Mouse (Mus musculus): ENCODE results near the gene Sumo3. TPM values are rescaled to one million over a fixed set of nuclear protein-coding genes. Genes with fewer than 3 reads are reported as not detected.

Gene Sumo3
- polyA plus RNA-seq, 1 experiment from 2014 or later, result 308 TPM

GRCm38 (mm10) chr10:77616166-77616565, 10.3 kb downstream of the Sumo3 start:
- Histone ChIP-seq H3K9me3 (no peaks in the 10 kb centered on the region), H3K4me2 (no peak overlapping the region), H3K27ac (no peak overlapping the region), H3K36me3 (replicated peaks) (peaks cover 36% of the 10 kb centered on the region), H3K4me1 (no peaks in the 10 kb centered on the region), H3K9ac (no peak overlapping the region), H3K27me3 (replicated peaks) (no peaks in the 10 kb centered on the region), H3K4me3 (no peak overlapping the region)
- 92% methylated on average over 9 of the region's 9 CpGs for WGBS
- ATAC-seq (replicated peaks), result no peak

GRCm38 (mm10) chr10:77616926-77617325, 11.0 kb downstream of the Sumo3 start:
- ATAC-seq (replicated peaks), result no peak
- no peaks in the 10 kb centered on the region for H3K9me3 ChIP-seq
- no peak overlapping the region for H3K4me3 ChIP-seq
- H3K36me3 ChIP-seq (replicated peaks), result peaks cover 36% of the 10 kb centered on the region
- no peaks in the 10 kb centered on the region for H3K27me3 ChIP-seq (replicated peaks)
- WGBS, result 97% methylated on average over 7 of the region's 7 CpGs
- H3K4me2 ChIP-seq, result no peak overlapping the region
- no peak overlapping the region for H3K9ac ChIP-seq
- peaks cover 5% of the 10 kb centered on the region for H3K4me1 ChIP-seq
- H3K27ac ChIP-seq, result no peak overlapping the region

GRCm38 (mm10) chr10:77621546-77621945, 15.6 kb downstream of the Sumo3 start:
- Histone ChIP-seq H3K9ac (peak overlapping the region; percentile 89), H3K27ac (peak overlapping the region; percentile 88), H3K4me3 (peak overlapping the region; percentile 82), H3K9me3 (no peaks in the 10 kb centered on the region), H3K4me1 (peaks cover 28% of the 10 kb centered on the region), H3K27me3 (replicated peaks) (no peaks in the 10 kb centered on the region), H3K36me3 (replicated peaks) (peaks cover 17% of the 10 kb centered on the region), H3K4me2 (peak overlapping the region; percentile 62)
- ATAC-seq (replicated peaks), result no peak
- 79% methylated on average over 8 of the region's 8 CpGs for WGBS

- Histone ChIP-seq H3K36me3 (replicated peaks) (peaks cover 10% of the 10 kb centered on the region), H3K27me3 (replicated peaks) (no peaks in the 10 kb centered on the region), H3K9ac (peak within 1 kb of the TSS; percentile 89), H3K9me3 (no peaks in the 10 kb centered on the region), H3K4me2 (peak within 1 kb of the TSS; percentile 62), H3K4me3 (peak within 1 kb of the TSS; percentile 82), H3K27ac (peak within 1 kb of the TSS; percentile 88), H3K4me1 (peaks cover 28% of the 10 kb centered on the region)
- under 1% methylated on average over 96 of the region's 96 CpGs for WGBS
- ATAC-seq (replicated peaks), result peak; percentile 95
These were observed 16.4 kb downstream of the Sumo3 start, which contains the start of gene Ube2g2 for GRCm38 (mm10) chr10:77622055-77622988. Ube2g2 (plus strand) TSS chr10:77622275.

GRCm38 (mm10) chr10:77623069-77623492, 17.2 kb downstream of the Sumo3 start:
- no peak overlapping the region for H3K27ac ChIP-seq
- WGBS, result 7% methylated on average over 8 of the region's 8 CpGs

GRCm38 (mm10) chr10:77623639-77624400, 17.9 kb downstream of the Sumo3 start:
- Histone ChIP-seq H3K4me1 (peaks cover 28% of the 10 kb centered on the region), H3K27ac (no peak overlapping the region), H3K4me3 (peak overlapping the region; percentile 82), H3K9me3 (no peaks in the 10 kb centered on the region), H3K4me2 (peak overlapping the region; percentile 62), H3K27me3 (replicated peaks) (no peaks in the 10 kb centered on the region), H3K36me3 (replicated peaks) (no peaks in the 10 kb centered on the region; the same call in 1 of the 2 replicates), H3K9ac (peak overlapping the region; percentile 89)
- whole genome bisulfite sequencing, result 92% methylated on average over 10 of the region's 10 CpGs
- no peak for ATAC-seq (replicated peaks)

More at GRCm38 (mm10) chr10:77623069-77623492, 17.2 kb downstream of the Sumo3 start:
- Histone ChIP-seq H3K4me2 (peak overlapping the region; percentile 62), H3K4me1 (peaks cover 28% of the 10 kb centered on the region), H3K4me3 (peak overlapping the region; percentile 82), H3K36me3 (replicated peaks) (peaks cover 2% of the 10 kb centered on the region; the same call in 1 of the 2 replicates), H3K27me3 (replicated peaks) (no peaks in the 10 kb centered on the region), H3K9me3 (no peaks in the 10 kb centered on the region), H3K9ac (peak overlapping the region; percentile 89)
- no peak for ATAC-seq (replicated peaks)

DNA sequence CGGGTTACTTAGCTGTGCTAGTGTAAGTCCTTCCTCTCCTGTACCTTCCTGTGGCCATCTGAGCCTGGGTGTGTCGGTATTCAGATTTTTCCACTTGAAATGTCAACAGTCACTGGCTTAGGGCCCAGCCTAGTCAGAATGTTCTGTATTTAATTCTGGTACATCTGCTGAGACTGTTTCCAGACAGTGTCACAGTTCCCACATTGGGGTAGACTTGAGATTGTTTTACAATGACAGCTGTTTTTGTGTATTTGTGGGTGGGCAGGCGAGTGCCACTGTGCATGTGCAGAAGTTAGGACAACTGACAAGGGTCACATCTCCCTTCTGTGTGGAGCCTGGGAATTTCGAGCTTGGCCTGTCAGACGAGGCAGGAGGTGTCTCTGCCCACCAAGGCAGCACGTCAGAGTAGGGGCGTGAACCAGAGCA, 18.7 kb downstream of the Sumo3 start:
- H3K27ac ChIP-seq, result no peak overlapping the region
- ATAC-seq (replicated peaks), result no peak
- WGBS, result 78% methylated on average over 7 of the region's 7 CpGs
- H3K9ac ChIP-seq, result 0 out of 2 replicates have a peak overlapping the region, but pooled peaks have one; percentile 9
- no peaks in the 10 kb centered on the region for H3K27me3 ChIP-seq (replicated peaks)
- no peak overlapping the region for H3K4me3 ChIP-seq
- peaks cover 28% of the 10 kb centered on the region for H3K4me1 ChIP-seq
- H3K36me3 ChIP-seq (replicated peaks), result no peaks in the 10 kb centered on the region
- no peaks in the 10 kb centered on the region for H3K9me3 ChIP-seq
- 0 out of 2 replicates have a peak overlapping the region, but pooled peaks have one; percentile 62 for H3K4me2 ChIP-seq

- no peaks in the 10 kb centered on the region for H3K9me3 ChIP-seq
- no peaks in the 10 kb centered on the region for H3K36me3 ChIP-seq (replicated peaks)
- H3K27ac ChIP-seq, result no peak overlapping the region
- H3K4me1 ChIP-seq, result peaks cover 28% of the 10 kb centered on the region
- H3K27me3 ChIP-seq (replicated peaks), result no peaks in the 10 kb centered on the region
- WGBS, result 86% methylated on average over 7 of the region's 7 CpGs
- H3K4me2 ChIP-seq, result no peak overlapping the region
- H3K9ac ChIP-seq, result no peak overlapping the region
- H3K4me3 ChIP-seq, result no peak overlapping the region
- no peak for ATAC-seq (replicated peaks)
These were observed 20.1 kb downstream of the Sumo3 start for GRCm38 (mm10) chr10:77626036-77626435.

DNA sequence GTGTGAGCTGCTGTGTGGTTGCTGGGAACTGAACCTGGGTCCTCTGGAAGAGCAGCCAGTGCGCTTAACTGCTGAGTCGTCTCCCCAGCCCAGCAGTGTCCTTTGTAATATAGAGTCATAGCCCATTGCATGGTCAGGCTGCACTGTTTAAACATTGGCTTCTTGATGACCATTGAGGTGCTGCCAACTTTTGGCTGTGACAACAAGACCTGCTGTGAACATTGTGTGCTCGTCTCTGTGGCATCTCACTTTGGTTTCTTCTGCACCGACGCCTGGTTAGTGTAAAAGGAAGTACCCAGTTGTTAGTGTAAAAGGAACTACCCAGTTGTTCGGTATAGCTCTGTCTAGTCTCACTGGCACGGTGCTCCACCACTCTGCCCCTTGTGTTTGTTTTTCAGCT, 20.7 kb downstream of the Sumo3 start:
- ATAC-seq (replicated peaks), result no peak
- Histone ChIP-seq H3K9ac (no peak overlapping the region), H3K36me3 (replicated peaks) (peaks cover 4% of the 10 kb centered on the region), H3K27ac (no peak overlapping the region), H3K9me3 (no peaks in the 10 kb centered on the region), H3K4me2 (no peak overlapping the region), H3K4me3 (no peak overlapping the region), H3K4me1 (peaks cover 25% of the 10 kb centered on the region), H3K27me3 (replicated peaks) (no peaks in the 10 kb centered on the region)
- WGBS, result 79% methylated on average over 7 of the region's 7 CpGs

GRCm38 (mm10) chr10:77627497-77627896, 21.6 kb downstream of the Sumo3 start:
- peaks cover 4% of the 10 kb centered on the region for H3K36me3 ChIP-seq (replicated peaks)
- H3K27ac ChIP-seq, result no peak overlapping the region
- no peaks in the 10 kb centered on the region for H3K27me3 ChIP-seq (replicated peaks)
- peaks cover 23% of the 10 kb centered on the region for H3K4me1 ChIP-seq
- no peak overlapping the region for H3K4me2 ChIP-seq
- no peaks in the 10 kb centered on the region for H3K9me3 ChIP-seq
- 30% methylated on average over 2 of the region's 2 CpGs for WGBS
- no peak overlapping the region for H3K4me3 ChIP-seq
- H3K9ac ChIP-seq, result no peak overlapping the region
- peak; percentile 78 for ATAC-seq (replicated peaks)

GRCm38 (mm10) chr10:77629163-77629562, 23.3 kb downstream of the Sumo3 start:
- Histone ChIP-seq H3K27me3 (replicated peaks) (no peaks in the 10 kb centered on the region), H3K36me3 (replicated peaks) (peaks cover 8% of the 10 kb centered on the region), H3K9me3 (no peaks in the 10 kb centered on the region), H3K27ac (no peak overlapping the region), H3K4me1 (peaks cover 9% of the 10 kb centered on the region), H3K4me2 (no peak overlapping the region), H3K9ac (no peak overlapping the region), H3K4me3 (no peak overlapping the region)
- WGBS, result 85% methylated on average over 3 of the region's 3 CpGs
- ATAC-seq (replicated peaks), result no peak

DNA sequence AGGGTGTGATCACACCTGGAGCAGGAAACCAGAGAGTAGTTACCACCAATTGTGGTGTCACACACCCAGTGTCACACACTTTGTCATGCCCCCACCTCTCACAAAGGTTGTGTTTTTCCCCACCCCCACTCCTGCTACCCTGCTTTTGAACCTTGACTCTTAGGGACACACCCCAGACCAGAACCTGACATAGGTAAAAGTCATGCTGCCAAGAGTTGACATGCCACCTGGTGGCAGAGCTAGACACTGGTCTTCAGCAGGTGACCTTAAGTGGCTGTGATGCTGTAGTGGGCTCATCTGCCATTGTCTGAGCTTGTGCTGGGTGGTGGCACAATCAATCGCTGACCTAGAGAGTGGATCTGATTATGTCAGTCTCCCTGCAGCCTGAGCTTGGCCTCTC, 24.1 kb downstream of the Sumo3 start:
- Histone ChIP-seq H3K27ac (no peak overlapping the region), H3K4me2 (no peak overlapping the region), H3K4me1 (peaks cover 5% of the 10 kb centered on the region), H3K27me3 (replicated peaks) (no peaks in the 10 kb centered on the region), H3K4me3 (no peak overlapping the region), H3K36me3 (replicated peaks) (peaks cover 8% of the 10 kb centered on the region), H3K9ac (no peak overlapping the region), H3K9me3 (no peaks in the 10 kb centered on the region)
- no peak for ATAC-seq (replicated peaks)
- WGBS, result 100% methylated on average over 1 of the region's 1 CpGs

All from midbrain, embryonic 15.5 days (tissue).